Mouse (Mus musculus) CH12.LX (cell line): ENCODE results near the gene Cenpm. TPM values are rescaled to one million over a fixed set of nuclear protein-coding genes. Genes with fewer than 3 reads are reported as not detected.

Experiments
- DNase-seq: peaks from one replicate; pipeline ENCODE4 v3.0.0-alpha.2; 2013; ENCODE audit errors: extremely low read depth
- H3K27ac ChIP-seq: 2 replicates; pipeline ENCODE4 v1.5.1; 2012; ENCODE audit warnings: low read depth, mild to moderate bottlenecking, control low read depth, moderate library complexity; ENCODE audit not compliant: insufficient read depth
- H3K27me3 ChIP-seq: replicated peaks from 2 replicates; pipeline ENCODE3; 2012; ENCODE audit warnings: inconsistent platforms
- H3K36me3 ChIP-seq, 2 experiments: replicated peaks in 1 of 2; 2 replicates each; pipeline versions ENCODE3 to v1.6.1; 2012; ENCODE audit warnings: inconsistent platforms in 1 of 2, low read length in 1 of 2, mild to moderate bottlenecking in 1 of 2, mixed read lengths in 1 of 2, moderate library complexity in 1 of 2; ENCODE audit not compliant: control insufficient read depth in 1 of 2, insufficient read depth in 1 of 2
- H3K4me1 ChIP-seq, 2 experiments: 2 replicates each; pipeline ENCODE4 v1.6.1; 2012; ENCODE audit warnings: inconsistent platforms in 1 of 2, moderate library complexity in 1 of 2; ENCODE audit not compliant: insufficient read depth in 2 of 2, control insufficient read depth in 1 of 2
- H3K4me2 ChIP-seq: 2 replicates; pipeline ENCODE4 v1.6.1; 2012; ENCODE audit warnings: low read depth, mild to moderate bottlenecking, control low read depth; ENCODE audit not compliant: poor library complexity, insufficient read depth, severe bottlenecking
- H3K4me3 ChIP-seq, 3 experiments: fragments of 150-350 bp in 1 of 3; sonication (generic) in 1 of 3; replicated peaks in 1 of 3; 2 replicates each; pipeline versions ENCODE3 to v1.5.1; 2011 to 2012; ENCODE audit warnings: low read depth in 2 of 3, low read length in 2 of 3, mild to moderate bottlenecking in 2 of 3, moderate library complexity in 2 of 3, control low read depth in 1 of 3, improper control_type of control experiment in 1 of 3, inconsistent platforms in 1 of 3, mixed read lengths in 1 of 3; ENCODE audit not compliant: poor library complexity in 1 of 3
- H3K79me2 ChIP-seq: replicated peaks from 2 replicates; pipeline ENCODE4 v1.6.1; 2012; ENCODE audit warnings: mild to moderate bottlenecking, moderate library complexity; ENCODE audit not compliant: control insufficient read depth, poor library complexity, insufficient read depth, severe bottlenecking; ENCODE audit errors: extremely low read depth
- H3K9ac ChIP-seq: 2 replicates; pipeline ENCODE4 v1.6.1; 2012; ENCODE audit warnings: low read depth, mild to moderate bottlenecking, control low read depth, moderate library complexity; ENCODE audit not compliant: insufficient read depth
- H3K9me3 ChIP-seq: replicated peaks from 2 replicates; pipeline ENCODE3; 2012; ENCODE audit warnings: low read length, inconsistent platforms, mixed read lengths
- BHLHE40 ChIP-seq: IDR thresholded peaks from 2 replicates; pipeline ENCODE4 v1.6.1; 2011; ENCODE audit warnings: mild to moderate bottlenecking, low read depth, low read length, improper control_type of control experiment
- CHD1 ChIP-seq: IDR thresholded peaks from 2 replicates; pipeline ENCODE4 v1.6.1; 2012; ENCODE audit warnings: low read depth, low read length, improper control_type of control experiment, inconsistent platforms
- CHD2 ChIP-seq: IDR thresholded peaks from 2 replicates; pipeline ENCODE4 v1.6.1; 2011; ENCODE audit warnings: low read length, improper control_type of control experiment
- CTCF ChIP-seq, 2 experiments: IDR thresholded peaks in 1 of 2; conservative IDR thresholded peaks in 1 of 2; 2 replicates each; pipeline ENCODE4 v1.5.1; 2011 to 2012; ENCODE audit warnings: low read depth in 2 of 2, low read length in 2 of 2, improper control_type of control experiment in 1 of 2, inconsistent platforms in 1 of 2, mild to moderate bottlenecking in 1 of 2, moderate library complexity in 1 of 2
- E2F4 ChIP-seq: IDR thresholded peaks from 2 replicates; pipeline ENCODE4 v1.6.1; 2011; ENCODE audit warnings: low read depth, low read length, improper control_type of control experiment; ENCODE audit not compliant: insufficient replicate concordance
- ELF1 ChIP-seq: IDR thresholded peaks from 2 replicates; pipeline ENCODE4 v1.6.1; 2014; ENCODE audit warnings: low read depth, mild to moderate bottlenecking, inconsistent platforms, low read length, improper control_type of control experiment
- EP300 ChIP-seq: IDR thresholded peaks from 2 replicates; pipeline ENCODE4 v1.6.1; 2011; ENCODE audit warnings: low read length, improper control_type of control experiment
- ETS1 ChIP-seq: conservative IDR thresholded peaks from 2 replicates; pipeline ENCODE4 v1.6.1; 2012; ENCODE audit warnings: low read depth, mild to moderate bottlenecking, inconsistent platforms, low read length, improper control_type of control experiment, moderate library complexity
- GABPA ChIP-seq: IDR thresholded peaks from 2 replicates; pipeline ENCODE4 v1.6.1; 2012; ENCODE audit warnings: low read depth, low read length, improper control_type of control experiment, inconsistent platforms; ENCODE audit not compliant: insufficient replicate concordance
- HCFC1 ChIP-seq: IDR thresholded peaks from 2 replicates; pipeline ENCODE4 v1.6.1; 2012; ENCODE audit warnings: low read depth, mild to moderate bottlenecking, inconsistent platforms, low read length, improper control_type of control experiment
- IRF4 ChIP-seq: IDR thresholded peaks from 2 replicates; pipeline ENCODE4 v1.6.1; 2014; ENCODE audit warnings: low read depth, mild to moderate bottlenecking, inconsistent platforms, low read length, improper control_type of control experiment
- JUN ChIP-seq: IDR thresholded peaks from 2 replicates; pipeline ENCODE4 v1.6.1; 2011; ENCODE audit warnings: low read depth, mild to moderate bottlenecking, low read length, improper control_type of control experiment, moderate library complexity; ENCODE audit not compliant: insufficient read depth
- KAT2A ChIP-seq: IDR thresholded peaks from 2 replicates; pipeline ENCODE4 v1.6.1; 2012; ENCODE audit warnings: low read length, improper control_type of control experiment, inconsistent platforms; ENCODE audit not compliant: insufficient replicate concordance
- MAFK ChIP-seq: IDR thresholded peaks from 2 replicates; pipeline ENCODE4 v1.6.1; 2011; ENCODE audit warnings: low read length, improper control_type of control experiment; ENCODE audit not compliant: insufficient replicate concordance
- MAX ChIP-seq: IDR thresholded peaks from 2 replicates; pipeline ENCODE4 v1.6.1; 2011; ENCODE audit warnings: low read length, improper control_type of control experiment
- MAZ ChIP-seq: IDR thresholded peaks from 2 replicates; pipeline ENCODE4 v1.6.1; 2012; ENCODE audit warnings: low read depth, mild to moderate bottlenecking, inconsistent platforms, low read length, improper control_type of control experiment, moderate library complexity
- MEF2A ChIP-seq: IDR thresholded peaks from 2 replicates; pipeline ENCODE4 v1.6.1; 2014; ENCODE audit warnings: low read depth, mild to moderate bottlenecking, inconsistent platforms, low read length, improper control_type of control experiment, borderline replicate concordance
- MXI1 ChIP-seq: IDR thresholded peaks from 2 replicates; pipeline ENCODE4 v1.6.1; 2011; ENCODE audit warnings: mild to moderate bottlenecking, low read depth, low read length, improper control_type of control experiment
- MYC ChIP-seq: IDR thresholded peaks from 2 replicates; pipeline ENCODE4 v1.6.1; 2011; ENCODE audit warnings: low read depth, mild to moderate bottlenecking, improper control_type of control experiment, low read length
- NRF1 ChIP-seq: IDR thresholded peaks from 2 replicates; pipeline ENCODE4 v1.6.1; 2014; ENCODE audit warnings: low read depth, mild to moderate bottlenecking, inconsistent platforms, low read length, improper control_type of control experiment, moderate library complexity
- PAX5 ChIP-seq: IDR thresholded peaks from 2 replicates; pipeline ENCODE4 v1.6.1; 2012; ENCODE audit warnings: low read length, inconsistent platforms, mixed read lengths
- POLR2A ChIP-seq: IDR thresholded peaks from 2 replicates; pipeline ENCODE4 v1.6.1; 2011; ENCODE audit warnings: low read depth, mild to moderate bottlenecking, improper control_type of control experiment, low read length
- POLR2AphosphoS2 ChIP-seq: IDR thresholded peaks from 2 replicates; pipeline ENCODE4 v1.6.1; 2011; ENCODE audit warnings: low read depth, low read length, improper control_type of control experiment
- RAD21 ChIP-seq: IDR thresholded peaks from 2 replicates; pipeline ENCODE4 v1.6.1; 2011; ENCODE audit warnings: low read depth, mild to moderate bottlenecking, low read length, improper control_type of control experiment, moderate library complexity
- SIN3A ChIP-seq: IDR thresholded peaks from 2 replicates; pipeline ENCODE4 v1.6.1; 2012; ENCODE audit warnings: low read length, improper control_type of control experiment, inconsistent platforms
- SMC3 ChIP-seq: IDR thresholded peaks from 2 replicates; pipeline ENCODE4 v1.6.1; 2011; ENCODE audit warnings: low read depth, low read length, improper control_type of control experiment
- TBP ChIP-seq: conservative IDR thresholded peaks from 2 replicates; pipeline ENCODE4 v1.6.1; 2011; ENCODE audit warnings: low read depth, low read length, improper control_type of control experiment
- TCF12 ChIP-seq: IDR thresholded peaks from 2 replicates; pipeline ENCODE4 v1.6.1; 2014; ENCODE audit warnings: low read depth, mild to moderate bottlenecking, inconsistent platforms, low read length, improper control_type of control experiment
- UBTF ChIP-seq: IDR thresholded peaks from 2 replicates; pipeline ENCODE4 v1.6.1; 2012; ENCODE audit warnings: low read depth, mild to moderate bottlenecking, inconsistent platforms, low read length, improper control_type of control experiment, moderate library complexity
- USF1 ChIP-seq: IDR thresholded peaks from 2 replicates; pipeline ENCODE4 v1.6.1; 2014; ENCODE audit warnings: low read depth, mild to moderate bottlenecking, inconsistent platforms, low read length, improper control_type of control experiment
- USF2 ChIP-seq: conservative IDR thresholded peaks from 2 replicates; pipeline ENCODE4 v1.6.1; 2011; ENCODE audit warnings: low read depth, low read length, improper control_type of control experiment
- ZKSCAN1 ChIP-seq: IDR thresholded peaks from 2 replicates; pipeline ENCODE4 v1.6.1; 2012; ENCODE audit warnings: low read depth, inconsistent platforms, low read length, improper control_type of control experiment, borderline replicate concordance
- ZMIZ1 ChIP-seq: IDR thresholded peaks from 2 replicates; pipeline ENCODE4 v1.6.1; 2012; ENCODE audit warnings: low read depth, mild to moderate bottlenecking, inconsistent platforms, low read length, improper control_type of control experiment
- ZNF384 ChIP-seq: IDR thresholded peaks from 2 replicates; pipeline ENCODE4 v1.6.1; 2012; ENCODE audit warnings: low read depth, low read length, improper control_type of control experiment, inconsistent platforms
- dilution Hi-C: fragments of 300-500 bp; cut with MboI; formaldehyde crosslinking; loops from 2 replicates; pipeline ENCODE4 v1.14.3; 2020; ENCODE audit warnings: low sequenced_read_pairs; ENCODE audit not compliant: extremely low pct_unique_long_range_greater_than_20kb, extremely low pct_ligation_motif_present
- in situ Hi-C: fragments of 300-500 bp; cut with MboI; formaldehyde crosslinking; loops from 3 replicates; pipeline ENCODE4 v1.14.3; 2019; ENCODE audit warnings: low sequenced_read_pairs, low pct_ligation_motif_present, low pct_unique_long_range_greater_than_20kb, mixed read lengths
- polyA plus RNA-seq: library from polyadenylated mRNA; unstranded; fragments of >175 nt; gene quantifications from 2 replicates; pipeline ENCODE4 v1.2.1, GENCODE M21; 2012; ENCODE audit warnings: low read depth; ENCODE audit not compliant: insufficient read length
- total RNA-seq, 2 experiments: library from RNA; depleted of rRNA; stranded (reverse); fragments of 300-350 nt in 1 of 2; fragments of >200 nt in 1 of 2; gene quantifications; 2 replicates each; pipeline ENCODE4 v1.2.3; 2012 to 2014

Cenpm gene
- total and polyA plus RNA-seq, 3 experiments, result 22.8 to 39.6 (median 34.2) TPM

DNA sequence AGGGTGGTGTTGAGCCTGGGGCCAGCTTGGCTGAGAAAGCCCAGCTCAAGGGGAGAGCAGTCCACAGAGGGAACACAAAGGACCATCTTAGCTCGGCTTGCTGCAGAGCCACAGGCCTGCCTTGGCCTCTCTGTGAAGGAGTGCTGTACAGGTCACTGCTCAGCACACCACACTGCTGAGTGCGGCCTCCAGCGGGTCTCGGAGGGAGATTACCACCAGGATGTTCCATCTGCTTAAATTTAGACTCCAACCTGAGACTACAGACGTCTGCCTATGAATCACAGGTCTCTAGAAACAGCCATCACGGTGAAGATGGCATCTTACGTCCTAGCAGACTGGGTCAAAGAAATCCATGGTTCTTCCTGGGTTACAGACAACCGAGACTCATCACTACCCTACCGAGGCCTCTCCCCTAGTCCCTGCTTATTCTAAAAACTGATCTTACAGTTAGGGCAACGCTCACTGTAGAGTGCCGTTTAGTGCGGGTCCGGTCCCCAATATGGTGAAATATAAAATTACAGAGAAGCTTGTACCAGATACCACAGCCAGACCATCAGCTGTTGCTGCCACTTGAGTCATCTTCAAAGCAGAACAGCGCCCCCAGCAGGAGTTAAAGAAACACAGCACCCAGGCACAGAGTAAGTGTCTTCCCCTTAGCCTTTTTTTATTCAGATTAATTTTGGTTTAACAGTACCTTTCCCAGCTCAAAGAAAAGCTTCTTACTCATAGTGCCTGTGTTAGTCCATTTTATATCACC lies 23.3 kb downstream of the Cenpm start (continued):
- TF ChIP-seq MAX (no peak; the same call in 1 of the 2 replicates), MXI1 (no peak; the same call in 1 of the 2 replicates), PAX5 (no peak)

DNA sequence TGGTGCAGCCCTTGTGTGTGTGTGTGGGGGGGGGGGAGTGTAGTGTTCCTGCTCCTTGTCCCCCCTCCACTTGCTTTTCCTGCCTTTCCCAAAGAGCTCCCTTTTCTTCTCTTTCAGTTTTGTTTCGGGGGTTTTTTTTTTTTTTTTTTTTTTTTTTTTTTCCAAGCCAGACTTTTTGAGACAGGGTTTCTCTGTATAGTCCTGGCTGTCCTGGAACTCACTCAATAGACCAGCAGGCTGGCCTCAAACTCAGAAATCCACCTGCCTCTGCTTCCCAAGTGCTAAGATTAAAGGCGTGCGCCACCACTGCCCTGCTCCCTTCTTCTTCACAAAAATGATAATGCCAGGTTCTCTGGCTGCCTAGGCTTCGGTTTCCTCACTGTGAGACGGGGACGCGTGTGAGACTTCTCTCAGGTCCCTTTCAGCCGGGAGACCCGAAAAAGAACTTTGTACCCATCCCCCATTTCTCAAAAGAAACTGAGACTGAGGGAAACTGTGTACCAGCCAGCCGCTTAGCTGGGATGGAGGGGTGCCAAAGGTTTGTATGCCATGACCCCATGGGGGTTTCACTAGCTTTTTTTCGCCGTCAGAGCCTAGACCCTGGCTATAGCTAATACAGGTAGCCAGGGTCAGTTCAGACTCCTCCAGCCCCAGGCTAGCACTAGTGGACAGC lies 24.4 kb downstream of the Cenpm start:
- Histone ChIP-seq H3K4me3 (no peak overlapping the region), H3K4me2 (peak overlapping the region; percentile 60), H3K79me2 (peaks cover 25% of the 10 kb centered on the region), H3K27ac (peak overlapping the region; percentile 96), H3K9ac (peak overlapping the region; percentile 97), H3K4me1 (peaks cover 18 to 74% of the 10 kb centered on the region in 2 experiments), H3K9me3 (no peaks in the 10 kb centered on the region), H3K36me3 (peaks cover 5 to 12% of the 10 kb centered on the region in 2 experiments), H3K27me3 (no peaks in the 10 kb centered on the region)
- DNase-seq, result no peak
- in situ Hi-C loops, result no loop called here
- dilution Hi-C loops, result no loop called here
- peak; percentile 88 for TF ChIP-seq CHD2
- TF ChIP-seq TBP, result 0 out of 2 replicates have a peak, but pooled peaks have one; percentile 9
- TF ChIP-seq TCF12, result peak; percentile 40; the same call in 1 of the 2 replicates
- no peak for TF ChIP-seq NRF1
- TF ChIP-seq ELF1, result no peak
- no peak for TF ChIP-seq MAX
- TF ChIP-seq ZNF384, result peak; percentile 93
- 0 out of 2 replicates have a peak, but pooled peaks have one; percentile 45 for TF ChIP-seq EP300
- TF ChIP-seq SMC3, result no peak
- peak; percentile 25; the same call in 1 of the 2 replicates for TF ChIP-seq ETS1
- no peak for TF ChIP-seq UBTF
- 0 out of 2 replicates have a peak, but pooled peaks have one; percentile 30 for TF ChIP-seq KAT2A
- TF ChIP-seq BHLHE40, result peak; percentile 46; the same call in 1 of the 2 replicates
- no peak for TF ChIP-seq CTCF (conservative IDR thresholded peaks at IDR 0.05 in 1 of 2, IDR thresholded peaks at IDR 0.05 in 1 of 2; ENCODE audit: low read depth in 2 of 2, low read length in 2 of 2)
- no peak for TF ChIP-seq HCFC1
- 0 out of 2 replicates have a peak, but pooled peaks have one; percentile 58 for TF ChIP-seq MAZ
- no peak for TF ChIP-seq MEF2A
- peak; percentile 94 for TF ChIP-seq CHD1
- TF ChIP-seq MXI1, result peak; percentile 61
- TF ChIP-seq PAX5, result no peak
- peak; percentile 38; the same call in 1 of the 2 replicates for TF ChIP-seq ZMIZ1
- TF ChIP-seq USF2, result no peak
- TF ChIP-seq IRF4, result peak; percentile 21; the same call in 1 of the 2 replicates
- TF ChIP-seq JUN, result no peak
- no peak for TF ChIP-seq E2F4
- no peak for TF ChIP-seq MAFK
- TF ChIP-seq POLR2A, result no peak; the same call in 1 of the 2 replicates
- TF ChIP-seq GABPA, result no peak
- peak; percentile 74 for TF ChIP-seq SIN3A
- TF ChIP-seq ZKSCAN1, result no peak
- TF ChIP-seq USF1, result no peak
- no peak for TF ChIP-seq RAD21
- TF ChIP-seq MYC, result 0 out of 2 replicates have a peak, but pooled peaks have one; percentile 20
- TF ChIP-seq POLR2AphosphoS2, result peak; percentile 14
